13 mouse cellular contexts compared by ENCODE assay signal in genomic region chr14:54197740-54198139, GRCm38 (mm10).
"Had no signal": no experiment of that assay in that cellular context is flagged by ENCODE, and none has a peak within 500 bp of the region (broad histone marks: within the 10 kb centered on the region; RNA-seq: fewer than 3 reads in every experiment).

No protein-coding gene starts in this region.

- H3K36me3 ChIP-seq: limb, embryonic 15.5 days; midbrain, embryonic 12.5 days; neural tube, embryonic 15.5 days had no signal

- H3K27ac ChIP-seq: kidney, postnatal 0 days; limb, embryonic 15.5 days; liver, embryonic 14.5 days; midbrain, embryonic 12.5 days; neural tube, embryonic 15.5 days had no signal

- DNase-seq: kidney, adult 11 months; kidney, adult 9 months; kidney, postnatal 36 days; lung, adult 18-20 months; right cerebral cortex, postnatal 4 days; spleen, adult 18-20 months had no signal

- H3K27me3 ChIP-seq: limb, embryonic 15.5 days; midbrain, embryonic 12.5 days; neural tube, embryonic 15.5 days had no signal

- H3K9me3 ChIP-seq: limb, embryonic 15.5 days; midbrain, embryonic 12.5 days; neural tube, embryonic 15.5 days had no signal

- H3K9ac ChIP-seq: limb, embryonic 15.5 days; liver, embryonic 14.5 days; midbrain, embryonic 12.5 days; neural tube, embryonic 15.5 days had no signal

- ATAC-seq: lung, postnatal 0 days; midbrain, embryonic 16.5 days had no signal

- H3K4me1 ChIP-seq: midbrain, embryonic 12.5 days had no signal

- H3K4me2 ChIP-seq: limb, embryonic 15.5 days; midbrain, embryonic 12.5 days; neural tube, embryonic 15.5 days had no signal

- H3K4me3 ChIP-seq: limb, embryonic 15.5 days; midbrain, embryonic 12.5 days; neural tube, embryonic 15.5 days had no signal
